11 mouse cellular contexts compared by ENCODE assay signal in the genomic region with DNA sequence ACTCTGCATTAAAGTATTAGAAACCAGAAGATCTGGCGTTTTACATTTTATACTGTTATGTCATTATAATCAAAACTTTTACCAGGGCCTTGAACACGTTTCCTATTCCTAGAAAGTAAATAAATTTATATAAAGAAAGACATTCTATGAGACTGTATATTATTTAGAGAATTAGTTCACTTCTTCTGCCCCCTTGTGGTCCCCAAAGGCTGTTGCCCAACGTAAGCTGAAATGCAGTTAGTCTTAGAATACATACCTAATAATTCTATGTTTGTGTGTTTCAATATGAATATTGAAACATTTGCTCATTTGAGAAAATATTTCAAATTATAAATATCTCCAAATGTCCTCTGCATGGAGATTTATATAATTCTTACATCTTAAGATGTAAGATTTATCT. TPM values are rescaled to one million over a fixed set of nuclear protein-coding genes. Genes with fewer than 3 reads are reported as not detected.
A peak's percentile ranks its signal among the peaks of the same experiment; 100 is the strongest.
DNase-seq lines count a peak whose midpoint lies in the region; ATAC-seq and TF ChIP-seq lines count a peak whose summit lies in the region.
"Had no signal": no experiment of that assay in that cellular context is flagged by ENCODE, and none has a peak within 500 bp of the region (broad histone marks: within the 10 kb centered on the region; RNA-seq: fewer than 3 reads in every experiment).

No protein-coding gene starts in this region.

- H3K4me3 ChIP-seq in hindbrain, embryonic 11.5 days (ENCODE audit: low read depth, low read length): no peak overlapping the region
- H3K4me3 ChIP-seq in hindbrain, embryonic 10.5 days: no peak overlapping the region
- H3K4me3 ChIP-seq in midbrain, postnatal 0 days (ENCODE audit: low read depth, low read length): no peak overlapping the region
- H3K4me3 ChIP-seq in midbrain, embryonic 11.5 days (ENCODE audit: low read depth, low read length): no peak overlapping the region
- H3K4me3 ChIP-seq: stomach, embryonic 15.5 days had no signal

- DNase-seq in hindbrain, embryonic 11.5 days (ENCODE audit: low spot score): peak; percentile 25
- DNase-seq in hindbrain, embryonic 10.5 days (ENCODE audit: low spot score): no peak
- DNase-seq in midbrain, postnatal 0 days (ENCODE audit: low spot score): peak; percentile 73
- no peak for DNase-seq in midbrain, embryonic 11.5 days (ENCODE audit: low spot score, missing footprints)
- peak; percentile 51 for DNase-seq in adipocyte (ENCODE audit: low spot score)
- peak; percentile 20 for DNase-seq in retina, postnatal 1 day
- DNase-seq in spleen, adult 18-20 months: no peak
- no peak for DNase-seq in adrenal gland, postnatal 25 days
- DNase-seq: layer of hippocampus, postnatal 36 days had no signal

- H3K4me2 ChIP-seq in hindbrain, embryonic 11.5 days (replicated peaks; ENCODE audit: low read depth, low read length): no peak overlapping the region
- no peak overlapping the region for H3K4me2 ChIP-seq in midbrain, postnatal 0 days (ENCODE audit: low read depth, low read length, poor library complexity, severe bottlenecking)
- no peak overlapping the region for H3K4me2 ChIP-seq in midbrain, embryonic 11.5 days
- H3K4me2 ChIP-seq: stomach, embryonic 15.5 days had no signal

- H3K36me3 ChIP-seq in hindbrain, embryonic 11.5 days (ENCODE audit: control insufficient read depth, insufficient read depth, low read length): no peaks in the 10 kb centered on the region
- H3K36me3 ChIP-seq in hindbrain, embryonic 10.5 days: no peaks in the 10 kb centered on the region
- no peaks in the 10 kb centered on the region for H3K36me3 ChIP-seq in midbrain, postnatal 0 days (ENCODE audit: insufficient read depth, low read length)
- H3K36me3 ChIP-seq in midbrain, embryonic 11.5 days (ENCODE audit: control insufficient read depth, insufficient read depth, low read length): no peaks in the 10 kb centered on the region
- H3K36me3 ChIP-seq: stomach, embryonic 15.5 days had no signal

- no peak for ATAC-seq in hindbrain, embryonic 11.5 days (ENCODE audit: low FRiP score)
- no peak for ATAC-seq in midbrain, postnatal 0 days (ENCODE audit: low FRiP score)
- no peak for ATAC-seq in midbrain, embryonic 11.5 days (ENCODE audit: low FRiP score)

- no peak overlapping the region for H3K9ac ChIP-seq in hindbrain, embryonic 11.5 days (ENCODE audit: low read depth, low read length)
- no peak overlapping the region for H3K9ac ChIP-seq in midbrain, postnatal 0 days (replicated peaks; ENCODE audit: low read length, poor library complexity, severe bottlenecking)
- no peak overlapping the region for H3K9ac ChIP-seq in midbrain, embryonic 11.5 days (ENCODE audit: low read length)
- H3K9ac ChIP-seq: stomach, embryonic 15.5 days had no signal

- no peak overlapping the region for H3K27ac ChIP-seq in hindbrain, embryonic 11.5 days (ENCODE audit: low read depth, low read length)
- no peak overlapping the region for H3K27ac ChIP-seq in hindbrain, embryonic 10.5 days
- H3K27ac ChIP-seq in midbrain, postnatal 0 days (ENCODE audit: low read depth, low read length): no peak overlapping the region
- no peak overlapping the region for H3K27ac ChIP-seq in midbrain, embryonic 11.5 days (ENCODE audit: low read depth, low read length)
- H3K27ac ChIP-seq: stomach, embryonic 15.5 days had no signal

- WGBS in hindbrain, embryonic 11.5 days: 33% methylated on average over 3 of the region's 3 CpGs
- WGBS in hindbrain, embryonic 10.5 days: 27% methylated on average over 3 of the region's 3 CpGs
- 29% methylated on average over 3 of the region's 3 CpGs for WGBS in midbrain, postnatal 0 days
- WGBS in midbrain, embryonic 11.5 days: 41% methylated on average over 3 of the region's 3 CpGs

- no peaks in the 10 kb centered on the region for H3K9me3 ChIP-seq in hindbrain, embryonic 11.5 days (ENCODE audit: control insufficient read depth, low read length)
- H3K9me3 ChIP-seq in hindbrain, embryonic 10.5 days: no peaks in the 10 kb centered on the region
- no peaks in the 10 kb centered on the region for H3K9me3 ChIP-seq in midbrain, postnatal 0 days (ENCODE audit: low read length)
- H3K9me3 ChIP-seq in midbrain, embryonic 11.5 days (ENCODE audit: control insufficient read depth, low read length): no peaks in the 10 kb centered on the region
- H3K9me3 ChIP-seq: stomach, embryonic 15.5 days had no signal

- no peaks in the 10 kb centered on the region for H3K4me1 ChIP-seq in hindbrain, embryonic 11.5 days (replicated peaks; ENCODE audit: control insufficient read depth, insufficient read depth, low read length)
- H3K4me1 ChIP-seq in hindbrain, embryonic 10.5 days (replicated peaks): no peaks in the 10 kb centered on the region
- no peaks in the 10 kb centered on the region for H3K4me1 ChIP-seq in midbrain, postnatal 0 days (ENCODE audit: insufficient read depth, low read length)
- H3K4me1 ChIP-seq in midbrain, embryonic 11.5 days (ENCODE audit: control insufficient read depth, insufficient read depth, low read length): no peaks in the 10 kb centered on the region
- H3K4me1 ChIP-seq: stomach, embryonic 15.5 days had no signal

- peak; percentile 79 for TF ChIP-seq CTCF in midbrain, postnatal 0 days (IDR thresholded peaks at IDR 0.05)

- no peaks in the 10 kb centered on the region for H3K27me3 ChIP-seq in hindbrain, embryonic 11.5 days (ENCODE audit: control insufficient read depth, insufficient read depth, low read length)
- no peaks in the 10 kb centered on the region for H3K27me3 ChIP-seq in hindbrain, embryonic 10.5 days (ENCODE audit: insufficient read depth, poor library complexity, severe bottlenecking)
- H3K27me3 ChIP-seq in midbrain, postnatal 0 days (ENCODE audit: insufficient read depth, low read length): no peaks in the 10 kb centered on the region
- no peaks in the 10 kb centered on the region for H3K27me3 ChIP-seq in midbrain, embryonic 11.5 days (ENCODE audit: control insufficient read depth, insufficient read depth, low read length)
- H3K27me3 ChIP-seq: stomach, embryonic 15.5 days had no signal

RNA-seq across cellular contexts. Expression of gene Sucnr1, which starts 25.2 kb away (rescaled TPM):
- polyA plus RNA-seq in hindbrain, embryonic 11.5 days (2014; fragmentation: Nextera tagmentation; extraction: Ambion mirVana): 0.18 and 0.36 TPM in 2 replicates
- polyA plus RNA-seq in hindbrain, embryonic 10.5 days (2016; fragmentation: Nextera tagmentation; extraction: Ambion mirVana): 0.35 TPM in 1 of 2 replicates, not detected in the other
- total RNA-seq in midbrain, postnatal 0 days (2014; rRNA removed): not detected in 2 replicates
- not detected in 2 replicates for polyA plus RNA-seq in midbrain, postnatal 0 days (2015; fragmentation: Nextera tagmentation; extraction: Ambion mirVana)
- polyA plus RNA-seq in midbrain, embryonic 11.5 days (2014; fragmentation: Nextera tagmentation; extraction: Ambion mirVana): 0.14 and 0.18 TPM in 2 replicates
- 0.67 and 0.86 TPM in 2 replicates for total RNA-seq in adrenal gland, postnatal 25 days (2021)
- total RNA-seq: layer of hippocampus, postnatal 36 days had no signal

RNA-seq across cellular contexts. Expression of gene Aadac, which starts 30.9 kb away (rescaled TPM):
- not detected in 2 replicates for polyA plus RNA-seq in hindbrain, embryonic 11.5 days (2014; fragmentation: Nextera tagmentation; extraction: Ambion mirVana)
- not detected in 2 replicates for polyA plus RNA-seq in hindbrain, embryonic 10.5 days (2016; fragmentation: Nextera tagmentation; extraction: Ambion mirVana)
- 0.19 TPM in 1 of 2 replicates, not detected in the other for total RNA-seq in midbrain, postnatal 0 days (2014; rRNA removed)
- polyA plus RNA-seq in midbrain, postnatal 0 days (2015; fragmentation: Nextera tagmentation; extraction: Ambion mirVana): not detected in 2 replicates
- not detected in 2 replicates for polyA plus RNA-seq in midbrain, embryonic 11.5 days (2014; fragmentation: Nextera tagmentation; extraction: Ambion mirVana)
- total RNA-seq in adrenal gland, postnatal 25 days (2021): 1.2 TPM in 1 of 2 replicates, not detected in the other
- total RNA-seq: layer of hippocampus, postnatal 36 days had no signal

RNA-seq across cellular contexts. Expression of gene Aadacl2, which starts 49.9 kb away (rescaled TPM):
- polyA plus RNA-seq in hindbrain, embryonic 11.5 days (2014; fragmentation: Nextera tagmentation; extraction: Ambion mirVana): not detected in 2 replicates
- polyA plus RNA-seq in hindbrain, embryonic 10.5 days (2016; fragmentation: Nextera tagmentation; extraction: Ambion mirVana): not detected in 2 replicates
- not detected in 2 replicates for total RNA-seq in midbrain, postnatal 0 days (2014; rRNA removed)
- not detected in 2 replicates for polyA plus RNA-seq in midbrain, postnatal 0 days (2015; fragmentation: Nextera tagmentation; extraction: Ambion mirVana)
- not detected in 2 replicates for polyA plus RNA-seq in midbrain, embryonic 11.5 days (2014; fragmentation: Nextera tagmentation; extraction: Ambion mirVana)
- not detected in 2 replicates for total RNA-seq in adrenal gland, postnatal 25 days (2021)
- total RNA-seq: gastrocnemius, adult 18-20 months; layer of hippocampus, postnatal 36 days had no signal

Comparison
In these comparisons a context has a peak if more than half of its experiments do, and no peak if none do; other contexts are left out.
1. DNase-seq: peak in hindbrain, embryonic 11.5 days (single experiment), midbrain, postnatal 0 days (single experiment), adipocyte (single experiment) and retina, postnatal 1 day (single experiment); none in hindbrain, embryonic 10.5 days (single experiment), midbrain, embryonic 11.5 days (single experiment), spleen, adult 18-20 months (0 of 2) and adrenal gland, postnatal 25 days (single experiment).